Mouse (Mus musculus) heart, postnatal 36 days (tissue): ENCODE results near the gene Cdk19. TPM values are rescaled to one million over a fixed set of nuclear protein-coding genes. Genes with fewer than 3 reads are reported as not detected.

ENCODE experiments used
- DNase-seq, 2 experiments: peaks; one replicate each; pipeline ENCODE4 v3.0.0; 2021 to 2022
- intact Hi-C: fragments of 180-260 bp; cut with DNase I; formaldehyde crosslinking; loops from one replicate; pipeline ENCODE4 v1.15.1; 2025
- total RNA-seq, 2 experiments: library from RNA; stranded (reverse); gene quantifications; 2 replicates each; pipeline ENCODE4 v1.2.3; 2021

Cdk19 gene
- total RNA-seq, 2 experiments from 2014 or later, result 14.5 to 16.1 TPM

GRCm38 (mm10) chr10:40432375-40432774, 93.0 kb downstream of the Cdk19 start:
- no peak for DNase-seq
- intact Hi-C loops, result no loop called here

GRCm38 (mm10) chr10:40435402-40435801, 96.0 kb downstream of the Cdk19 start:
- no peak for DNase-seq
- intact Hi-C loops, result no loop called here

- intact Hi-C loops, result no loop called here
- DNase-seq, result no peak
Measured at GRCm38 (mm10) chr10:40437117-40437516, 97.8 kb downstream of the Cdk19 start.

- intact Hi-C loops, result no loop called here
- DNase-seq, result no peak
Measured at GRCm38 (mm10) chr10:40440740-40441139, 101.4 kb downstream of the Cdk19 start.

- no peak for DNase-seq
- intact Hi-C loops, result no loop called here
Measured at GRCm38 (mm10) chr10:40442076-40442475, 102.7 kb downstream of the Cdk19 start.

- intact Hi-C loops, result no loop called here
Measured at GRCm38 (mm10) chr10:40443371-40443770, 104.0 kb downstream of the Cdk19 start.

GRCm38 (mm10) chr10:40443806-40444357, 104.5 kb downstream of the Cdk19 start:
- DNase-seq, result no peak
- intact Hi-C loops, result no loop called here

More at GRCm38 (mm10) chr10:40443371-40443770, 104.0 kb downstream of the Cdk19 start:
- no peak for DNase-seq

GRCm38 (mm10) chr10:40444586-40444985, 105.2 kb downstream of the Cdk19 start:
- intact Hi-C loops, result no loop called here

GRCm38 (mm10) chr10:40446088-40446604, 106.8 kb downstream of the Cdk19 start:
- no peak for DNase-seq
- intact Hi-C loops, result no loop called here

More at GRCm38 (mm10) chr10:40444586-40444985, 105.2 kb downstream of the Cdk19 start:
- no peak for DNase-seq

GRCm38 (mm10) chr10:40446630-40447029, 107.3 kb downstream of the Cdk19 start:
- intact Hi-C loops, result no loop called here
- no peak for DNase-seq

- DNase-seq, result no peak
- intact Hi-C loops, result no loop called here
Measured at GRCm38 (mm10) chr10:40447295-40447694, 107.9 kb downstream of the Cdk19 start.

GRCm38 (mm10) chr10:40447921-40448320, 108.6 kb downstream of the Cdk19 start:
- DNase-seq, result no peak
- intact Hi-C loops, result no loop called here

- intact Hi-C loops, result no loop called here
Measured at GRCm38 (mm10) chr10:40448444-40448843, 109.1 kb downstream of the Cdk19 start.

GRCm38 (mm10) chr10:40449571-40449970, 110.2 kb downstream of the Cdk19 start:
- DNase-seq, result no peak
- intact Hi-C loops, result no loop called here

More at GRCm38 (mm10) chr10:40448444-40448843, 109.1 kb downstream of the Cdk19 start:
- no peak for DNase-seq

GRCm38 (mm10) chr10:40450171-40450570, 110.8 kb downstream of the Cdk19 start:
- no peak for DNase-seq
- intact Hi-C loops, result no loop called here

GRCm38 (mm10) chr10:40457116-40457515, 117.8 kb downstream of the Cdk19 start:
- no peak for DNase-seq
- intact Hi-C loops, result no loop called here

- intact Hi-C loops, result no loop called here
Measured at GRCm38 (mm10) chr10:40459141-40459540, 119.8 kb downstream of the Cdk19 start.

GRCm38 (mm10) chr10:40461362-40461761, 122.0 kb downstream of the Cdk19 start:
- intact Hi-C loops, result no loop called here
- no peak for DNase-seq

More at GRCm38 (mm10) chr10:40459141-40459540, 119.8 kb downstream of the Cdk19 start:
- no peak for DNase-seq

GRCm38 (mm10) chr10:40462257-40462656, 122.9 kb downstream of the Cdk19 start:
- no peak for DNase-seq
- intact Hi-C loops, result no loop called here

- intact Hi-C loops, result no loop called here
- no peak for DNase-seq
Measured at GRCm38 (mm10) chr10:40467174-40467911, 128.0 kb downstream of the Cdk19 start.

- no peak for DNase-seq
- intact Hi-C loops, result no loop called here
Measured at GRCm38 (mm10) chr10:40467912-40468254, 128.5 kb downstream of the Cdk19 start.

GRCm38 (mm10) chr10:40469145-40469544, 129.8 kb downstream of the Cdk19 start:
- intact Hi-C loops, result no loop called here
- no peak for DNase-seq
